Mouse (Mus musculus): ENCODE data around the gene Hoxb9. TPM values are rescaled to one million over a fixed set of nuclear protein-coding genes. Genes with fewer than 3 reads are reported as not detected.

The Hoxb9 gene
- polyA plus RNA-seq, 1 experiment from 2014 or later = 0.09 TPM

GRCm38 (mm10) chr11:96291681-96292564, 20.7 kb downstream of the Hoxb9 start, which contains the start of gene Hoxb6:
TSS of gene Hoxb6 (plus strand) at chr11:96292476.
- Histone ChIP-seq H3K9ac (ENCODE audit: low read depth, low read length) (no peak within 1 kb of the TSS), H3K4me2 (no peak within 1 kb of the TSS), H3K9me3 (replicated peaks; ENCODE audit: control insufficient read depth, low read length) (no peaks in the 10 kb centered on the region), H3K4me1 (ENCODE audit: control insufficient read depth, insufficient read depth, low read length) (peaks cover 4% of the 10 kb centered on the region; the same call in 1 of the 2 replicates), H3K27ac (ENCODE audit: low read depth, low read length) (no peak within 1 kb of the TSS), H3K4me3 (ENCODE audit: low read depth, low read length) (peak within 1 kb of the TSS; percentile 8; the same call in 1 of the 2 replicates), H3K36me3 (ENCODE audit: control insufficient read depth, insufficient read depth, low read length) (no peaks in the 10 kb centered on the region), H3K27me3 (ENCODE audit: control insufficient read depth, insufficient read depth, low read length) (peaks cover 97% of the 10 kb centered on the region)
- 2% methylated on average over 22 of the region's 22 CpGs for WGBS (ENCODE audit: insufficient replicate concordance)
- ATAC-seq (replicated peaks; ENCODE audit: insufficient number of reproducible peaks, low FRiP score, low TSS enrichment) = no peak

DNA sequence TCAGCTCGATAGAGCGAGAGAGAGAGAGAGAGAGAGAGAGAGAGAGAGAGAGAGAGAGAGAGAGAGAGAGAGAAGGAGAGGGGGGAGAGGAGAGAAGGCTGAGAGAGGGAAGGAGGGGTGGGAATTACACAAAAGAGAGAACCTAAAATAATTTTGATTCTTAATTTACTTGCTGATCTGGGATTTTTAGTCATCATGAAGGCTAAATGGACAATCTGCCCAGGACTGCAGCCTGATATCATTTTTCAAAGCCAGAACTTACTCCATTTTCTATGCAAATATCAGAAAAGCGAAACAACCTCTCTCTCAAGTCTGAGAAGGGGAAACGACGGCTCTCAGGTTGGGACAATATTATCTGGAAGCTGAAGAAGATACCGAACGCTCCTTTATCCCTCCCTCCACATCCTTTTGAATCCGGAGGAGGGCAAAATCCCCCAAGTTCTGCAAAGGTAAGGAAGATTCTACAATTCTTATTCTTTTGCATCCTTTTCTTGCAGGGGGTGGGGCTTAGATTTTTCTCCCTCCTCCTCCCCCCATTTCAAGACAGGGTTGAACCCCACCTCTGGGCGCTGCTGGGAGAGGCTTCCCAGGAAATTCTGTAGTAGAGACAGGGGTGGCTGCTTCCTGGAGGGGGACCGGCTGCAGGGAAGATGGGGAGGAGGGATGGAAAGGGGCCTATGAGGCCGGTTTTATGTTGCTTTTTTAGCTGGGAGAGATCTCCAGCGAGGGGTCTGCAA, 21.5 kb downstream of the Hoxb9 start:
- H3K4me2 ChIP-seq = no peak overlapping the region
- H3K36me3 ChIP-seq (ENCODE audit: control insufficient read depth, insufficient read depth, low read length) = no peaks in the 10 kb centered on the region
- 2% methylated on average over 12 of the region's 12 CpGs for WGBS (ENCODE audit: insufficient replicate concordance)
- ATAC-seq (replicated peaks; ENCODE audit: insufficient number of reproducible peaks, low FRiP score, low TSS enrichment) = no peak
- H3K9me3 ChIP-seq (replicated peaks; ENCODE audit: control insufficient read depth, low read length) = no peaks in the 10 kb centered on the region
- peaks cover 3% of the 10 kb centered on the region; the same call in 1 of the 2 replicates for H3K4me1 ChIP-seq (ENCODE audit: control insufficient read depth, insufficient read depth, low read length)
- no peak overlapping the region for H3K27ac ChIP-seq (ENCODE audit: low read depth, low read length)
- H3K9ac ChIP-seq (ENCODE audit: low read depth, low read length) = no peak overlapping the region
- H3K4me3 ChIP-seq (ENCODE audit: low read depth, low read length) = no peak overlapping the region
- H3K27me3 ChIP-seq (ENCODE audit: control insufficient read depth, insufficient read depth, low read length) = peaks cover 97% of the 10 kb centered on the region

DNA sequence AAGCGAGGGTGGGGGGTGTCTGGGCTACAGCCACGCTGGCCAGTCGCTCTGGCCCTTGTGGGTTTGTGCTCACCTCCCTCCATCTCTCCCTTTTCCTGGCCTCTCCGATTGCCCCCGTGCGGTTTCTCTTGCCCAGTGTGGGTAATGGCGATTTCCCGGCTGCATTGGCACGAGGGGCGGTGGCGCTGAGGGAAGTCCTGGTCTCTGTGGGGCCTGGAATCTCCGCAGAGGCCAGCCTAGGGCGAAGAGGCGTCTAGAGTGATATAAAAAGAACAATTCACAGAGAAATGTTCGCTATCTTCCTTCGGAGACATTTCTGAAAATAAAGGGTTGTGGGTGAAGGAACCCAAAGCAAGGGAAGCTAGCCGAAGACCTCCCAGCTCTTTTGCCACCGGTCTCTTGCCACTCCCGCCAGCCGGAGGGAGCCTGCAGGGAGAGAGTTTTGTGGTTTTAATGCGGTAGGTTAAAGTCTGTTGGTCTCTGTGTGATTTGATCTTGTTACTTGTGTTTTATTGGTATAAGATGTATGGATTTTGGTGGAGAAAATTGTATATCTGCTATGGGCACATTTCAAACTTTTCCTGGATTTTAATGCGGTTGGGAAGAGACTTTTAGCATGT, 22.2 kb downstream of the Hoxb9 start:
- Histone ChIP-seq H3K4me2 (no peak overlapping the region), H3K27me3 (ENCODE audit: control insufficient read depth, insufficient read depth, low read length) (peaks cover 97% of the 10 kb centered on the region), H3K4me3 (ENCODE audit: low read depth, low read length) (peak overlapping the region; percentile 8; the same call in 1 of the 2 replicates), H3K9ac (ENCODE audit: low read depth, low read length) (no peak overlapping the region), H3K36me3 (ENCODE audit: control insufficient read depth, insufficient read depth, low read length) (no peaks in the 10 kb centered on the region), H3K27ac (ENCODE audit: low read depth, low read length) (no peak overlapping the region), H3K9me3 (replicated peaks; ENCODE audit: control insufficient read depth, low read length) (no peaks in the 10 kb centered on the region), H3K4me1 (ENCODE audit: control insufficient read depth, insufficient read depth, low read length) (peaks cover 3% of the 10 kb centered on the region; the same call in 1 of the 2 replicates)
- no peak for ATAC-seq (replicated peaks; ENCODE audit: insufficient number of reproducible peaks, low FRiP score, low TSS enrichment)
- WGBS (ENCODE audit: insufficient replicate concordance) = under 1% methylated on average over 22 of the region's 22 CpGs

- Histone ChIP-seq H3K9ac (ENCODE audit: low read depth, low read length) (no peak overlapping the region), H3K9me3 (replicated peaks; ENCODE audit: control insufficient read depth, low read length) (no peaks in the 10 kb centered on the region), H3K27ac (ENCODE audit: low read depth, low read length) (no peak overlapping the region), H3K4me2 (no peak overlapping the region), H3K36me3 (ENCODE audit: control insufficient read depth, insufficient read depth, low read length) (no peaks in the 10 kb centered on the region), H3K4me3 (ENCODE audit: low read depth, low read length) (no peak overlapping the region), H3K27me3 (ENCODE audit: control insufficient read depth, insufficient read depth, low read length) (peaks cover 97% of the 10 kb centered on the region), H3K4me1 (ENCODE audit: control insufficient read depth, insufficient read depth, low read length) (peaks cover 6% of the 10 kb centered on the region; the same call in 1 of the 2 replicates)
- under 1% methylated on average over 32 of the region's 32 CpGs for WGBS (ENCODE audit: insufficient replicate concordance)
- no peak for ATAC-seq (replicated peaks; ENCODE audit: insufficient number of reproducible peaks, low FRiP score, low TSS enrichment)
These were observed 23.2 kb downstream of the Hoxb9 start for GRCm38 (mm10) chr11:96294245-96295091.

- Histone ChIP-seq H3K9me3 (replicated peaks; ENCODE audit: control insufficient read depth, low read length) (no peaks in the 10 kb centered on the region), H3K4me1 (ENCODE audit: control insufficient read depth, insufficient read depth, low read length) (peaks cover 6% of the 10 kb centered on the region), H3K4me2 (no peak overlapping the region), H3K4me3 (ENCODE audit: low read depth, low read length) (no peak overlapping the region), H3K27me3 (ENCODE audit: control insufficient read depth, insufficient read depth, low read length) (peaks cover 97% of the 10 kb centered on the region), H3K27ac (ENCODE audit: low read depth, low read length) (no peak overlapping the region), H3K9ac (ENCODE audit: low read depth, low read length) (no peak overlapping the region), H3K36me3 (ENCODE audit: control insufficient read depth, insufficient read depth, low read length) (no peaks in the 10 kb centered on the region)
- no peak for ATAC-seq (replicated peaks; ENCODE audit: insufficient number of reproducible peaks, low FRiP score, low TSS enrichment)
- WGBS (ENCODE audit: insufficient replicate concordance) = under 1% methylated on average over 30 of the region's 30 CpGs
These were observed 24.0 kb downstream of the Hoxb9 start for GRCm38 (mm10) chr11:96295092-96295835.

GRCm38 (mm10) chr11:96296997-96297396, 25.7 kb downstream of the Hoxb9 start:
- no peak overlapping the region for H3K4me3 ChIP-seq (ENCODE audit: low read depth, low read length)
- WGBS (ENCODE audit: insufficient replicate concordance) = 0% methylated on average over 2 of the region's 2 CpGs
- H3K4me2 ChIP-seq = no peak overlapping the region
- ATAC-seq (replicated peaks; ENCODE audit: insufficient number of reproducible peaks, low FRiP score, low TSS enrichment) = no peak
- H3K27ac ChIP-seq (ENCODE audit: low read depth, low read length) = no peak overlapping the region
- peaks cover 12% of the 10 kb centered on the region for H3K4me1 ChIP-seq (ENCODE audit: control insufficient read depth, insufficient read depth, low read length)
- peaks cover 100% of the 10 kb centered on the region for H3K27me3 ChIP-seq (ENCODE audit: control insufficient read depth, insufficient read depth, low read length)
- H3K36me3 ChIP-seq (ENCODE audit: control insufficient read depth, insufficient read depth, low read length) = no peaks in the 10 kb centered on the region
- H3K9ac ChIP-seq (ENCODE audit: low read depth, low read length) = no peak overlapping the region
- H3K9me3 ChIP-seq (replicated peaks; ENCODE audit: control insufficient read depth, low read length) = no peaks in the 10 kb centered on the region

DNA sequence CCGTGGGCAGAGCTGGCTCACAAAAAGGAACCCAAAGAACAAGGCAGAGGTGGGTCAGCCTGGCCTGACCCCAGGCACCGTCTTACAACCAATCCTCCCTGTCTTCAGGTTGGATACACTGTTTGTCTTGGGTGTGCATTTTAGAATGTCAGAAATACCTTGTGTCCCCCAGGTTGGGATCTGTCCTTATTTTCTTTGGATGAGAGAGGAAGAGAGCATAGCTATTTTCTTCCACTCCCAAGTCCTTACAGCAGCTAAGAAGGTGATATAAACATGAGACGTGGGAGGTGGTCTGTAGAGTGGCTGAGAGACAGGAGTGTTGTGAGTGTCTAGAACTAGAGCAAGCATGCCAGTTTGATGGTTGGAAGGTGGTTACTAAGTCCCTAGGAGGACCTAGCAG, 26.2 kb downstream of the Hoxb9 start:
- 5% methylated on average over 3 of the region's 3 CpGs for WGBS (ENCODE audit: insufficient replicate concordance)
- H3K9ac ChIP-seq (ENCODE audit: low read depth, low read length) = no peak overlapping the region
- H3K27ac ChIP-seq (ENCODE audit: low read depth, low read length) = no peak overlapping the region
- no peak overlapping the region for H3K4me3 ChIP-seq (ENCODE audit: low read depth, low read length)
- H3K9me3 ChIP-seq (replicated peaks; ENCODE audit: control insufficient read depth, low read length) = no peaks in the 10 kb centered on the region
- H3K36me3 ChIP-seq (ENCODE audit: control insufficient read depth, insufficient read depth, low read length) = no peaks in the 10 kb centered on the region
- no peak for ATAC-seq (replicated peaks; ENCODE audit: insufficient number of reproducible peaks, low FRiP score, low TSS enrichment)
- no peak overlapping the region for H3K4me2 ChIP-seq
- peaks cover 100% of the 10 kb centered on the region for H3K27me3 ChIP-seq (ENCODE audit: control insufficient read depth, insufficient read depth, low read length)
- H3K4me1 ChIP-seq (ENCODE audit: control insufficient read depth, insufficient read depth, low read length) = peaks cover 12% of the 10 kb centered on the region
